Mouse (Mus musculus): Measurements from ENCODE around the gene Wfdc10.

Gene Wfdc10

GRCm38 (mm10) chr2:164701761-164702160, 45.9 kb downstream of the Wfdc10 start:
- no peak for DNase-seq (ENCODE audit: low spot score in 2 of 2)

GRCm38 (mm10) chr2:164704235-164704634, 48.4 kb downstream of the Wfdc10 start:
- DNase-seq (ENCODE audit: low spot score in 2 of 2) = no peak

GRCm38 (mm10) chr2:164705328-164705727, 49.5 kb downstream of the Wfdc10 start:
- no peak for DNase-seq (ENCODE audit: low spot score in 2 of 2)

GRCm38 (mm10) chr2:164705991-164706390, 50.1 kb downstream of the Wfdc10 start:
- no peak for DNase-seq (ENCODE audit: low spot score in 2 of 2)

All from spleen, postnatal 10 days (tissue).